Comparison of ENCODE assay signal across 10 mouse cellular contexts in genomic region chr1:39734311-39734710, GRCm38 (mm10). TPM values are rescaled to one million over a fixed set of nuclear protein-coding genes. Genes with fewer than 3 reads are reported as not detected.
DNase-seq lines count a peak whose midpoint lies in the region; ATAC-seq and TF ChIP-seq lines count a peak whose summit lies in the region.
"Had no signal": no experiment of that assay in that cellular context is flagged by ENCODE, and none has a peak within 500 bp of the region (broad histone marks: within the 10 kb centered on the region; RNA-seq: fewer than 3 reads in every experiment).

No protein-coding gene starts in this region.

- no peak overlapping the region for H3K4me2 ChIP-seq in intestine, embryonic 16.5 days (ENCODE audit: low read depth, low read length)
- no peak overlapping the region for H3K4me2 ChIP-seq in intestine, postnatal 0 days (replicated peaks; ENCODE audit: low read depth)
- H3K4me2 ChIP-seq in heart, embryonic 12.5 days = no peak overlapping the region
- peak overlapping the region; percentile 54 for H3K4me2 ChIP-seq in liver, embryonic 14.5 days (ENCODE audit: low read depth)
- no peak overlapping the region for H3K4me2 ChIP-seq in midbrain, embryonic 14.5 days (ENCODE audit: low read length)
- H3K4me2 ChIP-seq in midbrain, embryonic 11.5 days = no peak overlapping the region

- no peak for ATAC-seq in intestine, embryonic 16.5 days
- no peak for ATAC-seq in intestine, postnatal 0 days
- no peak for ATAC-seq in heart, embryonic 12.5 days (ENCODE audit: insufficient number of reproducible peaks, low FRiP score)
- ATAC-seq in liver, embryonic 14.5 days (ENCODE audit: insufficient read depth) = no peak
- no peak for ATAC-seq in midbrain, embryonic 14.5 days (ENCODE audit: low FRiP score, low TSS enrichment)
- no peak for ATAC-seq in midbrain, embryonic 11.5 days (ENCODE audit: low FRiP score)
- ATAC-seq: Patski had no signal

- DNase-seq in liver, embryonic 14.5 days (ENCODE audit: low read depth in 3 of 3, low spot score in 3 of 3) = no peak
- peak; percentile 16 to 39 for DNase-seq in thymus, postnatal 10 days (ENCODE audit: low spot score in 2 of 2)
- DNase-seq in right cerebral cortex, postnatal 14 days = no peak
- DNase-seq in midbrain, embryonic 14.5 days = no peak
- DNase-seq in midbrain, embryonic 11.5 days (ENCODE audit: low spot score, missing footprints) = no peak

- 75% methylated on average over 13 of the region's 13 CpGs for WGBS in intestine, embryonic 16.5 days
- WGBS in intestine, postnatal 0 days = 82% methylated on average over 13 of the region's 13 CpGs
- 63% methylated on average over 13 of the region's 13 CpGs for WGBS in heart, embryonic 12.5 days
- WGBS in liver, embryonic 14.5 days (ENCODE audit: insufficient replicate concordance) = 10% methylated on average over 13 of the region's 13 CpGs
- 93% methylated on average over 13 of the region's 13 CpGs for WGBS in midbrain, embryonic 14.5 days
- WGBS in midbrain, embryonic 11.5 days = 89% methylated on average over 13 of the region's 13 CpGs

- H3K27me3 ChIP-seq in intestine, embryonic 16.5 days (replicated peaks; ENCODE audit: control insufficient read depth, insufficient read depth, low read length) = no peaks in the 10 kb centered on the region
- H3K27me3 ChIP-seq in intestine, postnatal 0 days (replicated peaks; ENCODE audit: control insufficient read depth, insufficient read depth, low read length) = no peaks in the 10 kb centered on the region
- no peaks in the 10 kb centered on the region for H3K27me3 ChIP-seq in heart, embryonic 12.5 days (replicated peaks)
- no peaks in the 10 kb centered on the region for H3K27me3 ChIP-seq in liver, embryonic 14.5 days (ENCODE audit: control insufficient read depth, insufficient read depth, low read length)
- no peaks in the 10 kb centered on the region for H3K27me3 ChIP-seq in midbrain, embryonic 14.5 days (ENCODE audit: control insufficient read depth, insufficient read depth, low read length)
- H3K27me3 ChIP-seq in midbrain, embryonic 11.5 days (ENCODE audit: control insufficient read depth, insufficient read depth, low read length) = no peaks in the 10 kb centered on the region
- H3K27me3 ChIP-seq: Patski had no signal

- 0 out of 2 replicates have a peak, but pooled peaks cover 4% of the 10 kb centered on the region for H3K4me1 ChIP-seq in intestine, embryonic 16.5 days (ENCODE audit: control insufficient read depth, insufficient read depth, low read length)
- no peaks in the 10 kb centered on the region for H3K4me1 ChIP-seq in intestine, postnatal 0 days (replicated peaks; ENCODE audit: control insufficient read depth, insufficient read depth, low read length)
- peaks cover 29% of the 10 kb centered on the region for H3K4me1 ChIP-seq in heart, embryonic 12.5 days (replicated peaks)
- H3K4me1 ChIP-seq in liver, embryonic 14.5 days (replicated peaks; ENCODE audit: control insufficient read depth in 2 of 2, insufficient read depth in 2 of 2, low read length in 1 of 2) = peaks cover 18 to 38% of the 10 kb centered on the region in 2 experiments
- peaks cover 7% of the 10 kb centered on the region; the same call in 1 of the 2 replicates for H3K4me1 ChIP-seq in midbrain, embryonic 14.5 days (ENCODE audit: control insufficient read depth, insufficient read depth, low read length)
- H3K4me1 ChIP-seq in midbrain, embryonic 11.5 days (ENCODE audit: control insufficient read depth, insufficient read depth, low read length) = no peaks in the 10 kb centered on the region; the same call in 1 of the 2 replicates

- H3K9me3 ChIP-seq in intestine, embryonic 16.5 days (ENCODE audit: control insufficient read depth, low read length) = no peaks in the 10 kb centered on the region
- H3K9me3 ChIP-seq in intestine, postnatal 0 days (ENCODE audit: control insufficient read depth) = no peaks in the 10 kb centered on the region
- H3K9me3 ChIP-seq in heart, embryonic 12.5 days (replicated peaks) = no peaks in the 10 kb centered on the region
- H3K9me3 ChIP-seq in liver, embryonic 14.5 days (ENCODE audit: control insufficient read depth, low read length) = no peaks in the 10 kb centered on the region
- H3K9me3 ChIP-seq in midbrain, embryonic 14.5 days (ENCODE audit: control insufficient read depth, low read length) = no peaks in the 10 kb centered on the region
- H3K9me3 ChIP-seq in midbrain, embryonic 11.5 days (ENCODE audit: control insufficient read depth, low read length) = no peaks in the 10 kb centered on the region

- no peak for TF ChIP-seq EP300 in liver, embryonic 14.5 days (IDR thresholded peaks at IDR 0.05; ENCODE audit: low read depth)

- no peak for TF ChIP-seq CTCF in intestine, postnatal 0 days (IDR thresholded peaks at IDR 0.05; ENCODE audit: low read depth)
- TF ChIP-seq CTCF in liver, embryonic 14.5 days (IDR thresholded peaks at IDR 0.05; ENCODE audit: low read depth) = no peak

- no peak overlapping the region for H3K9ac ChIP-seq in intestine, embryonic 16.5 days (ENCODE audit: low read depth, low read length)
- H3K9ac ChIP-seq in intestine, postnatal 0 days (ENCODE audit: low read depth, low read length) = no peak overlapping the region
- no peak overlapping the region for H3K9ac ChIP-seq in heart, embryonic 12.5 days
- H3K9ac ChIP-seq in liver, embryonic 14.5 days (replicated peaks) = no peak overlapping the region
- no peak overlapping the region for H3K9ac ChIP-seq in midbrain, embryonic 14.5 days (replicated peaks; ENCODE audit: low read length)
- no peak overlapping the region for H3K9ac ChIP-seq in midbrain, embryonic 11.5 days (ENCODE audit: low read length)

- no peaks in the 10 kb centered on the region for H3K36me3 ChIP-seq in intestine, embryonic 16.5 days (ENCODE audit: control insufficient read depth, insufficient read depth, low read length)
- H3K36me3 ChIP-seq in intestine, postnatal 0 days (ENCODE audit: control insufficient read depth, insufficient read depth) = no peaks in the 10 kb centered on the region
- H3K36me3 ChIP-seq in heart, embryonic 12.5 days = no peaks in the 10 kb centered on the region
- H3K36me3 ChIP-seq in liver, embryonic 14.5 days (replicated peaks; ENCODE audit: control insufficient read depth, insufficient read depth, low read depth) = no peaks in the 10 kb centered on the region
- no peaks in the 10 kb centered on the region for H3K36me3 ChIP-seq in midbrain, embryonic 14.5 days (ENCODE audit: control insufficient read depth, insufficient read depth, low read length)
- no peaks in the 10 kb centered on the region for H3K36me3 ChIP-seq in midbrain, embryonic 11.5 days (ENCODE audit: control insufficient read depth, insufficient read depth, low read length)

- H3K27ac ChIP-seq in intestine, embryonic 16.5 days (ENCODE audit: low read length) = peak overlapping the region; percentile 38; the same call in 1 of the 2 replicates
- H3K27ac ChIP-seq in intestine, postnatal 0 days (ENCODE audit: low read depth, low read length) = no peak overlapping the region
- peak overlapping the region; percentile 79 for H3K27ac ChIP-seq in heart, embryonic 12.5 days (ENCODE audit: poor library complexity, severe bottlenecking)
- H3K27ac ChIP-seq in liver, embryonic 14.5 days = no peak overlapping the region
- H3K27ac ChIP-seq in midbrain, embryonic 14.5 days (replicated peaks; ENCODE audit: low read depth, low read length) = no peak overlapping the region
- no peak overlapping the region for H3K27ac ChIP-seq in midbrain, embryonic 11.5 days (ENCODE audit: low read depth, low read length)

- no peak overlapping the region for H3K4me3 ChIP-seq in intestine, embryonic 16.5 days (ENCODE audit: low read length)
- H3K4me3 ChIP-seq in intestine, postnatal 0 days (ENCODE audit: low read depth, low read length) = no peak overlapping the region
- H3K4me3 ChIP-seq in heart, embryonic 12.5 days = no peak overlapping the region
- no peak overlapping the region for H3K4me3 ChIP-seq in liver, embryonic 14.5 days (ENCODE audit: insufficient read depth in 1 of 2, low read depth in 2 of 2, low read length in 2 of 2)
- no peak overlapping the region for H3K4me3 ChIP-seq in midbrain, embryonic 14.5 days (replicated peaks; ENCODE audit: low read depth, low read length)
- H3K4me3 ChIP-seq in midbrain, embryonic 11.5 days (ENCODE audit: low read depth, low read length) = no peak overlapping the region
- H3K4me3 ChIP-seq: myocyte had no signal

RNA-seq across cellular contexts. Expression of gene Rfx8, which starts 13.5 kb away (rescaled TPM):
- polyA plus RNA-seq in intestine, embryonic 16.5 days (2015; fragmentation: Nextera tagmentation; extraction: Ambion mirVana) = 0.18 TPM in 1 of 2 replicates, not detected in the other
- 0.09 and 0.16 TPM in 2 replicates for polyA plus RNA-seq in intestine, postnatal 0 days (2015; fragmentation: Nextera tagmentation; extraction: Ambion mirVana)
- polyA plus RNA-seq in heart, embryonic 12.5 days (2016; fragmentation: Nextera tagmentation; extraction: Ambion mirVana) = 0.69 and 1.2 TPM in 2 replicates
- 0.02 and 0.04 TPM in 2 replicates for polyA plus RNA-seq in liver, embryonic 14.5 days (2012; rRNA removed)
- polyA plus RNA-seq in liver, embryonic 14.5 days (2014; fragmentation: Nextera tagmentation; extraction: Ambion mirVana) = not detected in 2 replicates
- 0.13 and 0.22 TPM in 2 replicates for polyA plus RNA-seq in midbrain, embryonic 14.5 days (2014; fragmentation: Nextera tagmentation; extraction: Ambion mirVana)
- 0.15 and 0.39 TPM in 2 replicates for polyA plus RNA-seq in midbrain, embryonic 11.5 days (2014; fragmentation: Nextera tagmentation; extraction: Ambion mirVana)
- polyA plus RNA-seq: Patski had no signal

Comparison
In these comparisons a context has a peak if more than half of its experiments do, and no peak if none do; other contexts are left out.
1. H3K27ac ChIP-seq: peak in intestine, embryonic 16.5 days (single experiment) and heart, embryonic 12.5 days (single experiment); none in intestine, postnatal 0 days (single experiment), liver, embryonic 14.5 days (single experiment), midbrain, embryonic 14.5 days (single experiment) and midbrain, embryonic 11.5 days (single experiment).
2. DNase-seq: peak in thymus, postnatal 10 days (2 of 2); none in liver, embryonic 14.5 days (0 of 3), right cerebral cortex, postnatal 14 days (single experiment), midbrain, embryonic 14.5 days (single experiment) and midbrain, embryonic 11.5 days (single experiment).